ENCODE assay signal across 33 mouse cellular contexts in genomic region chr13:98683412-98683811, GRCm38 (mm10). TPM values are rescaled to one million over a fixed set of nuclear protein-coding genes. Genes with fewer than 3 reads are reported as not detected.
DNase-seq lines count a peak whose midpoint lies in the region; ATAC-seq and TF ChIP-seq lines count a peak whose summit lies in the region.
"Had no signal": no experiment of that assay in that cellular context is flagged by ENCODE, and none has a peak within 500 bp of the region (broad histone marks: within the 10 kb centered on the region; RNA-seq: fewer than 3 reads in every experiment).

No protein-coding gene starts in this region.

- H3K79me2 ChIP-seq in macrophage (ENCODE audit: inconsistent target), result peaks cover 16% of the 10 kb centered on the region

- H3K36me3 ChIP-seq in heart, embryonic 10.5 days, result no peaks in the 10 kb centered on the region
- peaks cover 27% of the 10 kb centered on the region for H3K36me3 ChIP-seq in macrophage (ENCODE audit: inconsistent target)
- H3K36me3 ChIP-seq: embryonic facial prominence, embryonic 13.5 days; embryonic facial prominence, embryonic 15.5 days; forebrain, embryonic 15.5 days; G1E had no signal

- WGBS in heart, embryonic 10.5 days, result 92% methylated on average over 2 of the region's 2 CpGs
- WGBS in macrophage (ENCODE audit: missing documents), result 13% methylated on average over 1 of the region's 2 CpGs

- DNase-seq in heart, embryonic 10.5 days (ENCODE audit: low spot score), result peak; percentile 17
- DNase-seq in heart, postnatal 4 days, result no peak
- DNase-seq in 416B (ENCODE audit: low read depth), result peak; percentile 47
- DNase-seq in yolk sac, embryonic 10.5 days (ENCODE audit: low spot score), result no peak
- DNase-seq in right cerebral cortex, postnatal 36 days (ENCODE audit: low spot score in 2 of 2), result no peak
- DNase-seq: adrenal gland, adult 8-10 months; adrenal gland, postnatal 14 days; adrenal gland, postnatal 36 days; B cell, adult 2 months; cerebellum, adult 11 months; cerebellum, adult 18-20 months; cerebellum, adult 8-10 months; cerebellum, adult 9-11 months; cerebellum, postnatal 14 days; cerebellum, postnatal 36 days; embryo, embryonic 11 days; forebrain, postnatal 0 days had no signal

- no peak for TF ChIP-seq CTCF in bone marrow macrophage, adult 2 months (IDR thresholded peaks at IDR 0.05; ENCODE audit: low read depth, low read length)

- H3K9me3 ChIP-seq in heart, embryonic 10.5 days, result no peaks in the 10 kb centered on the region
- H3K9me3 ChIP-seq: embryonic facial prominence, embryonic 13.5 days; embryonic facial prominence, embryonic 15.5 days; forebrain, embryonic 13.5 days; forebrain, embryonic 15.5 days; G1E had no signal

- H3K4me1 ChIP-seq in heart, embryonic 10.5 days, result peaks cover 34% of the 10 kb centered on the region
- H3K4me1 ChIP-seq in bone marrow macrophage, adult 2 months (ENCODE audit: control insufficient read depth, insufficient read depth, low read length), result peaks cover 15% of the 10 kb centered on the region
- H3K4me1 ChIP-seq: forebrain, embryonic 15.5 days had no signal

- no peak overlapping the region for H3K27ac ChIP-seq in heart, embryonic 10.5 days
- peak overlapping the region; percentile 69 for H3K27ac ChIP-seq in bone marrow macrophage, adult 2 months (ENCODE audit: insufficient read depth, low read depth, low read length)
- peak overlapping the region; percentile 59 for H3K27ac ChIP-seq in macrophage
- H3K27ac ChIP-seq: embryonic facial prominence, embryonic 13.5 days; embryonic facial prominence, embryonic 15.5 days; forebrain, embryonic 13.5 days; forebrain, embryonic 15.5 days had no signal

- no peaks in the 10 kb centered on the region for H3K27me3 ChIP-seq in heart, embryonic 10.5 days (ENCODE audit: insufficient read depth, poor library complexity, severe bottlenecking)
- H3K27me3 ChIP-seq: CH12.LX; embryonic facial prominence, embryonic 13.5 days; embryonic facial prominence, embryonic 15.5 days; forebrain, embryonic 13.5 days; forebrain, embryonic 15.5 days; Patski had no signal

- no peak overlapping the region for H3K4me3 ChIP-seq in heart, embryonic 10.5 days
- no peak overlapping the region for H3K4me3 ChIP-seq in bone marrow macrophage, adult 2 months (ENCODE audit: insufficient read depth, low read length)
- no peak overlapping the region for H3K4me3 ChIP-seq in macrophage (ENCODE audit: inconsistent target)
- H3K4me3 ChIP-seq: embryonic facial prominence, embryonic 13.5 days; embryonic facial prominence, embryonic 15.5 days; forebrain, embryonic 13.5 days; forebrain, embryonic 15.5 days had no signal

- no peak for ATAC-seq in inflammation-experienced regulatory T-cells, adult 6 months
- ATAC-seq: activated CD4-positive, CD25-positive, alpha-beta regulatory T cell, adult 4 months; CD4-positive, CD25-positive, alpha-beta regulatory T cell, adult 4 months; forebrain, embryonic 13.5 days; forebrain, embryonic 15.5 days; forebrain, postnatal 0 days; Patski had no signal

- no peak for TF ChIP-seq POLR2A in bone marrow macrophage, adult 2 months (IDR thresholded peaks at IDR 0.05; ENCODE audit: borderline replicate concordance, low read depth, low read length)

RNA-seq across cellular contexts. Expression of gene Tmem171, which starts 11.2 kb away (rescaled TPM):
- 0.73 and 1.0 TPM in 2 replicates for polyA plus RNA-seq in heart, embryonic 10.5 days (2016; fragmentation: Nextera tagmentation; extraction: Ambion mirVana)
- 10 to 100 TPM in 1 of 2 experiments, 1 to 10 TPM in 1; 8.8 to 12.3 TPM for total RNA-seq in heart, postnatal 4 days (2021)
- polyA plus RNA-seq in bone marrow macrophage, adult 2 months (2012; ENCODE audit: insufficient read depth, insufficient read length, missing spikeins), result 16.9 and 17.5 TPM in 2 replicates
- 10 to 100 TPM in 13 of 26 experiments, 1 to 10 TPM in 13; 3.0 to 26.5 (median 10.3) TPM for total RNA-seq in macrophage (2018; cell fraction: chromatin; rRNA removed)
- total RNA-seq in macrophage (2018; cell fraction: cytosol; rRNA removed), result 10 to 100 TPM; 15.6 to 85.5 (median 36.6) TPM
- total RNA-seq in macrophage (2018; cell fraction: nucleus; rRNA removed), result 10 to 100 TPM in 22 of 26 experiments, 1 to 10 TPM in 4; 7.6 to 59.5 (median 28.6) TPM
- polyA plus RNA-seq in macrophage (2018), result 19.9 to 34.2 TPM (median 33.5 TPM) in 3 replicates
- 1 to 10 TPM in 1 of 3 experiments, under 1 TPM in 1, not detected in 1; 0.48 to 2.1 TPM for polyA plus RNA-seq in inflammation-experienced regulatory T-cells, adult 6 months (2017; shearing (Covaris generic))
- total RNA-seq: CH12.LX; forebrain, postnatal 0 days had no signal
- polyA plus RNA-seq: brain, embryonic 14.5 days; CD4-positive, CD25-positive, alpha-beta regulatory T cell, adult 4 months; embryonic facial prominence, embryonic 11.5 days; forebrain, embryonic 11.5 days; forebrain, embryonic 13.5 days; forebrain, embryonic 15.5 days; forebrain, postnatal 0 days; G1E had no signal

RNA-seq across cellular contexts. Expression of gene Tmem174, which starts 46.2 kb away (rescaled TPM):
- polyA plus RNA-seq in heart, embryonic 10.5 days (2016; fragmentation: Nextera tagmentation; extraction: Ambion mirVana), result 0.05 TPM in 1 of 2 replicates, not detected in the other
- not detected for total RNA-seq in heart, postnatal 4 days (2021)
- polyA plus RNA-seq in bone marrow macrophage, adult 2 months (2012; ENCODE audit: insufficient read depth, insufficient read length, missing spikeins), result not detected in 2 replicates
- total RNA-seq in macrophage (2018; cell fraction: chromatin; rRNA removed), result not detected
- not detected for total RNA-seq in macrophage (2018; cell fraction: cytosol; rRNA removed)
- total RNA-seq in macrophage (2018; cell fraction: nucleus; rRNA removed), result not detected
- not detected in 3 replicates for polyA plus RNA-seq in macrophage (2018)
- polyA plus RNA-seq in inflammation-experienced regulatory T-cells, adult 6 months (2017; shearing (Covaris generic)), result not detected
- total RNA-seq: adrenal gland, adult 8-10 months; adrenal gland, postnatal 14 days; adrenal gland, postnatal 36 days; CH12.LX; common myeloid progenitor, adult 5-6 weeks had no signal
- polyA plus RNA-seq: activated CD4-positive, CD25-positive, alpha-beta regulatory T cell, adult 4 months; brain, embryonic 14.5 days; CD4-positive, CD25-positive, alpha-beta regulatory T cell, adult 4 months; embryonic facial prominence, embryonic 11.5 days; embryonic facial prominence, embryonic 13.5 days; forebrain, embryonic 11.5 days; forebrain, embryonic 13.5 days; forebrain, embryonic 15.5 days; forebrain, postnatal 0 days; G1E; Patski had no signal

Comparison
In these comparisons a context has a peak if more than half of its experiments do, and no peak if none do; other contexts are left out.
1. DNase-seq: peak in heart, embryonic 10.5 days (single experiment) and 416B (single experiment); none in heart, postnatal 4 days (single experiment), yolk sac, embryonic 10.5 days (single experiment) and right cerebral cortex, postnatal 36 days (0 of 2).